In the genomic region with DNA sequence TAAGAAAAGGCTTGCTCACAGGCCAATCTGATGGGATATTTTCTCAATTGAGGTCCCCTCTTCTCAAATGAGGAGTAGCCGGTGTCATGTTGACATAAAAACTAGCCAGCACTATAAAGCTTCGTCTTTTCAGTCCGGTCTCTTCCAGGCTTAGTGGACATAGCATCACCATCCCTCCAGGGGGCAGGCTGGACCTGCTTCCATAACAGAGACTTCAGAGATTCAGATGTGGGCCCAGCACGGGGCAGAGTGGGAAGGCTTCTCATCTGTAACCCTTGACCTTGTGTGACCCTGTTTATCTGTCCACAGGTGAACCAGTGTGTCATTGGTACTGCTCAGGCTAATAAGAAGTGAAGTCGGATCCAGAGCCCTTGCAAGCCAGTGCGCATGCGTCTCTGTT, we compare ENCODE assay signal across 8 mouse cellular contexts. TPM values are rescaled to one million over a fixed set of nuclear protein-coding genes. Genes with fewer than 3 reads are reported as not detected.
DNase-seq lines count a peak whose midpoint lies in the region; ATAC-seq and TF ChIP-seq lines count a peak whose summit lies in the region.
"Not testable (repeated sequence)": the region's sequence is repeated elsewhere in the genome, so short reads cannot be mapped to it uniquely, and the experiment has no call there.

No protein-coding gene starts in this region.

- TF ChIP-seq CTCF in bone marrow, adult 2 months (IDR thresholded peaks at IDR 0.05; ENCODE audit: control insufficient read depth, insufficient read depth, low read length): peak; percentile 55
- TF ChIP-seq CTCF in stomach, postnatal 0 days (IDR thresholded peaks at IDR 0.05; ENCODE audit: low read depth): peak; percentile 75

- H3K4me1 ChIP-seq in bone marrow, adult 2 months (ENCODE audit: control insufficient read depth, insufficient read depth, low read length); heart, embryonic 16.5 days (ENCODE audit: control insufficient read depth, insufficient read depth, low read length); stomach, postnatal 0 days (replicated peaks; ENCODE audit: control insufficient read depth, insufficient read depth): not testable (repeated sequence)
- H3K4me1 ChIP-seq in kidney, embryonic 15.5 days: peaks cover 26% of the 10 kb centered on the region
- H3K4me1 ChIP-seq in liver, embryonic 13.5 days (replicated peaks): peaks cover 28% of the 10 kb centered on the region
- peaks cover 13% of the 10 kb centered on the region for H3K4me1 ChIP-seq in midbrain, embryonic 14.5 days (ENCODE audit: control insufficient read depth, insufficient read depth, low read length)

- peak; percentile 21 for DNase-seq in CD4-positive helper T cell, adult 2 months (ENCODE audit: low read depth, low spot score)
- DNase-seq in embryo, embryonic 9.5 days (ENCODE audit: extremely low spot score): peak; percentile 34
- not testable (repeated sequence) for DNase-seq in liver, embryonic 13.5 days
- DNase-seq in midbrain, embryonic 14.5 days: peak; percentile 59
- peak; percentile 60 for DNase-seq in stomach, postnatal 0 days (ENCODE audit: low spot score)

- not testable (repeated sequence) for TF ChIP-seq EP300 in stomach, postnatal 0 days (optimal IDR thresholded peaks at IDR 0.05)

- H3K9ac ChIP-seq in heart, embryonic 16.5 days (ENCODE audit: low read length); kidney, embryonic 15.5 days; liver, embryonic 13.5 days; midbrain, embryonic 14.5 days (replicated peaks; ENCODE audit: low read length); stomach, postnatal 0 days (ENCODE audit: low read length): not testable (repeated sequence)

- H3K27me3 ChIP-seq in heart, embryonic 16.5 days (ENCODE audit: control insufficient read depth, insufficient read depth, low read length); kidney, embryonic 15.5 days; liver, embryonic 13.5 days; midbrain, embryonic 14.5 days (ENCODE audit: control insufficient read depth, insufficient read depth, low read length); stomach, postnatal 0 days (ENCODE audit: control insufficient read depth, insufficient read depth, low read length): not testable (repeated sequence)

- not testable (repeated sequence) for H3K9me3 ChIP-seq in heart, embryonic 16.5 days (replicated peaks; ENCODE audit: control insufficient read depth, low read length); kidney, embryonic 15.5 days (replicated peaks); liver, embryonic 13.5 days (replicated peaks); midbrain, embryonic 14.5 days (ENCODE audit: control insufficient read depth, low read length); stomach, postnatal 0 days (ENCODE audit: control insufficient read depth, low read length)

- WGBS in bone marrow, adult 2 months: 70% methylated on average over 7 of the region's 7 CpGs
- 67% methylated on average over 7 of the region's 7 CpGs for WGBS in heart, embryonic 16.5 days
- 65% methylated on average over 7 of the region's 7 CpGs for WGBS in kidney, embryonic 15.5 days
- 72% methylated on average over 7 of the region's 7 CpGs for WGBS in liver, embryonic 13.5 days (ENCODE audit: insufficient replicate concordance)
- 68% methylated on average over 7 of the region's 7 CpGs for WGBS in midbrain, embryonic 14.5 days
- WGBS in stomach, postnatal 0 days: 65% methylated on average over 7 of the region's 7 CpGs

- TF ChIP-seq POLR2A in bone marrow, adult 2 months (IDR thresholded peaks at IDR 0.05; ENCODE audit: borderline replicate concordance, control insufficient read depth, low read depth, low read length): not testable (repeated sequence)

- not testable (repeated sequence) for H3K4me2 ChIP-seq in heart, embryonic 16.5 days (ENCODE audit: low read depth, low read length); kidney, embryonic 15.5 days; liver, embryonic 13.5 days; midbrain, embryonic 14.5 days (ENCODE audit: low read length); stomach, postnatal 0 days (replicated peaks; ENCODE audit: low read depth)

- H3K36me3 ChIP-seq in heart, embryonic 16.5 days (ENCODE audit: control insufficient read depth, insufficient read depth): peaks cover 18% of the 10 kb centered on the region
- peaks cover 63% of the 10 kb centered on the region for H3K36me3 ChIP-seq in kidney, embryonic 15.5 days
- peaks cover 86% of the 10 kb centered on the region for H3K36me3 ChIP-seq in liver, embryonic 13.5 days
- peaks cover 24% of the 10 kb centered on the region for H3K36me3 ChIP-seq in midbrain, embryonic 14.5 days (ENCODE audit: control insufficient read depth, insufficient read depth, low read length)
- not testable (repeated sequence) for H3K36me3 ChIP-seq in stomach, postnatal 0 days (ENCODE audit: control insufficient read depth, insufficient read depth, low read length)

- ATAC-seq in heart, embryonic 16.5 days (replicated peaks; ENCODE audit: extremely low read depth, insufficient read depth, low FRiP score); kidney, embryonic 15.5 days (replicated peaks; ENCODE audit: low FRiP score); liver, embryonic 13.5 days (ENCODE audit: low read depth); midbrain, embryonic 14.5 days (ENCODE audit: low FRiP score, low TSS enrichment): not testable (repeated sequence)
- peak; percentile 25; the same call in 1 of the 2 replicates for ATAC-seq in stomach, postnatal 0 days (ENCODE audit: low FRiP score, low TSS enrichment)

- H3K27ac ChIP-seq in bone marrow, adult 2 months (ENCODE audit: control insufficient read depth, insufficient read depth, low read depth, low read length, poor library complexity); midbrain, embryonic 14.5 days (replicated peaks; ENCODE audit: low read depth, low read length); stomach, postnatal 0 days (replicated peaks): not testable (repeated sequence)
- peak overlapping the region; percentile 23; the same call in 1 of the 2 replicates for H3K27ac ChIP-seq in heart, embryonic 16.5 days (ENCODE audit: low read length)
- H3K27ac ChIP-seq in kidney, embryonic 15.5 days: peak overlapping the region; percentile 91; the same call in 1 of the 2 replicates
- H3K27ac ChIP-seq in liver, embryonic 13.5 days: 0 out of 2 replicates have a peak overlapping the region, but pooled peaks have one; percentile 15

- not testable (repeated sequence) for H3K4me3 ChIP-seq in bone marrow, adult 2 months (replicated peaks; ENCODE audit: control insufficient read depth, low read depth, low read length); heart, embryonic 16.5 days (ENCODE audit: low read length); kidney, embryonic 15.5 days (replicated peaks); liver, embryonic 13.5 days (replicated peaks); midbrain, embryonic 14.5 days (replicated peaks; ENCODE audit: low read depth, low read length); stomach, postnatal 0 days (ENCODE audit: low read depth, low read length)

RNA-seq across cellular contexts. Expression of a gene that starts 1.1 kb away (rescaled TPM):
- 43.0 and 63.9 TPM in 2 replicates for polyA plus RNA-seq in bone marrow, adult 2 months (2011; ENCODE audit: insufficient read depth, insufficient read length, low replicate concordance, missing spikeins)
- polyA plus RNA-seq in heart, embryonic 16.5 days (2015; fragmentation: Nextera tagmentation; extraction: Ambion mirVana): 7.5 and 8.7 TPM in 2 replicates
- 7.0 and 8.7 TPM in 2 replicates for polyA plus RNA-seq in kidney, embryonic 15.5 days (2015; fragmentation: Nextera tagmentation; extraction: Ambion mirVana)
- polyA plus RNA-seq in liver, embryonic 13.5 days (2015; fragmentation: Nextera tagmentation; extraction: Ambion mirVana): 1.4 and 1.6 TPM in 2 replicates
- 18.2 and 24.0 TPM in 2 replicates for polyA plus RNA-seq in midbrain, embryonic 14.5 days (2014; fragmentation: Nextera tagmentation; extraction: Ambion mirVana)
- 4.7 and 5.8 TPM in 2 replicates for polyA plus RNA-seq in stomach, postnatal 0 days (2015; fragmentation: Nextera tagmentation; extraction: Ambion mirVana)

RNA-seq across cellular contexts. Expression of a gene that starts 7.6 kb away (rescaled TPM):
- polyA plus RNA-seq in bone marrow, adult 2 months (2011; ENCODE audit: insufficient read depth, insufficient read length, low replicate concordance, missing spikeins): 77.1 and 99.0 TPM in 2 replicates
- polyA plus RNA-seq in heart, embryonic 16.5 days (2015; fragmentation: Nextera tagmentation; extraction: Ambion mirVana): 163 and 169 TPM in 2 replicates
- 192 and 203 TPM in 2 replicates for polyA plus RNA-seq in kidney, embryonic 15.5 days (2015; fragmentation: Nextera tagmentation; extraction: Ambion mirVana)
- 111 and 118 TPM in 2 replicates for polyA plus RNA-seq in liver, embryonic 13.5 days (2015; fragmentation: Nextera tagmentation; extraction: Ambion mirVana)
- 99.2 and 108 TPM in 2 replicates for polyA plus RNA-seq in midbrain, embryonic 14.5 days (2014; fragmentation: Nextera tagmentation; extraction: Ambion mirVana)
- polyA plus RNA-seq in stomach, postnatal 0 days (2015; fragmentation: Nextera tagmentation; extraction: Ambion mirVana): 157 and 163 TPM in 2 replicates

RNA-seq across cellular contexts. Expression of a gene that starts 9.3 kb away (rescaled TPM):
- 9.5 and 24.1 TPM in 2 replicates for polyA plus RNA-seq in bone marrow, adult 2 months (2011; ENCODE audit: insufficient read depth, insufficient read length, low replicate concordance, missing spikeins)
- 1.2 and 1.3 TPM in 2 replicates for polyA plus RNA-seq in heart, embryonic 16.5 days (2015; fragmentation: Nextera tagmentation; extraction: Ambion mirVana)
- 1.9 and 2.0 TPM in 2 replicates for polyA plus RNA-seq in kidney, embryonic 15.5 days (2015; fragmentation: Nextera tagmentation; extraction: Ambion mirVana)
- 0.25 and 0.44 TPM in 2 replicates for polyA plus RNA-seq in liver, embryonic 13.5 days (2015; fragmentation: Nextera tagmentation; extraction: Ambion mirVana)
- polyA plus RNA-seq in midbrain, embryonic 14.5 days (2014; fragmentation: Nextera tagmentation; extraction: Ambion mirVana): 5.5 and 9.7 TPM in 2 replicates
- 0.61 and 0.70 TPM in 2 replicates for polyA plus RNA-seq in stomach, postnatal 0 days (2015; fragmentation: Nextera tagmentation; extraction: Ambion mirVana)

RNA-seq across cellular contexts. Expression of a gene that starts 14.9 kb away (rescaled TPM):
- polyA plus RNA-seq in bone marrow, adult 2 months (2011; ENCODE audit: insufficient read depth, insufficient read length, low replicate concordance, missing spikeins): 30.8 and 50.8 TPM in 2 replicates
- polyA plus RNA-seq in heart, embryonic 16.5 days (2015; fragmentation: Nextera tagmentation; extraction: Ambion mirVana): 6.2 and 6.9 TPM in 2 replicates
- 9.0 and 9.3 TPM in 2 replicates for polyA plus RNA-seq in kidney, embryonic 15.5 days (2015; fragmentation: Nextera tagmentation; extraction: Ambion mirVana)
- 4.7 and 5.2 TPM in 2 replicates for polyA plus RNA-seq in liver, embryonic 13.5 days (2015; fragmentation: Nextera tagmentation; extraction: Ambion mirVana)
- 1.2 and 2.3 TPM in 2 replicates for polyA plus RNA-seq in midbrain, embryonic 14.5 days (2014; fragmentation: Nextera tagmentation; extraction: Ambion mirVana)
- 1.5 and 1.6 TPM in 2 replicates for polyA plus RNA-seq in stomach, postnatal 0 days (2015; fragmentation: Nextera tagmentation; extraction: Ambion mirVana)

RNA-seq across cellular contexts. Expression of a gene that starts 41.2 kb away (rescaled TPM):
- 6.7 and 10.2 TPM in 2 replicates for polyA plus RNA-seq in bone marrow, adult 2 months (2011; ENCODE audit: insufficient read depth, insufficient read length, low replicate concordance, missing spikeins)
- 10.0 and 12.0 TPM in 2 replicates for polyA plus RNA-seq in heart, embryonic 16.5 days (2015; fragmentation: Nextera tagmentation; extraction: Ambion mirVana)
- polyA plus RNA-seq in kidney, embryonic 15.5 days (2015; fragmentation: Nextera tagmentation; extraction: Ambion mirVana): 18.4 and 20.0 TPM in 2 replicates
- 6.3 and 7.0 TPM in 2 replicates for polyA plus RNA-seq in liver, embryonic 13.5 days (2015; fragmentation: Nextera tagmentation; extraction: Ambion mirVana)
- polyA plus RNA-seq in midbrain, embryonic 14.5 days (2014; fragmentation: Nextera tagmentation; extraction: Ambion mirVana): 8.7 and 11.3 TPM in 2 replicates
- 6.9 and 7.8 TPM in 2 replicates for polyA plus RNA-seq in stomach, postnatal 0 days (2015; fragmentation: Nextera tagmentation; extraction: Ambion mirVana)
